Mouse (Mus musculus): ENCODE results near the gene Tesmin.

DNA sequence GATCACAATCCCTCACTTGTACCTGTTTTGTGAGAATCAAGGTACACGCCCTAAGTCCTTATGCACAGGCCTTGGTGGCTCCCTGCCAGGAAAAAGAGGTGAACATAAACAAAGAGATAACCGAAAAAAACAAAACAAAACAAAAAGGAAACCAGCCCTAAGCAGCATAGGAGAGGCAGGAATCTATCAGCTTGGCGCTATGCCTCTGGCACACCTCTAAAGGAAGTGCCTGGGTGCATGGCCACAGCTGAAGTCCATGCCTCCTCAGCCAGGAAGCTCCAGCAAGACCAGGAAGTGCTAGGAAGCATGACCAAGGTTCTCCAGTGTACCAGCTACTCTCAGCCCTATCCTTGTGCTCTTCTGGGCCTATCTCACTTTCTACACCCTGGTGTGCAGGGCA lies 60.6 kb downstream of the Tesmin start:
- TF ChIP-seq TAL1 (IDR thresholded peaks at IDR 0.05; ENCODE audit: low read length) (no peak), GATA1 (IDR thresholded peaks at IDR 0.05; ENCODE audit: low read length) (no peak)

Measured in erythroblast, embryonic 14.5 days (primary cell).